Mouse (Mus musculus) ES-E14 (cell line): ENCODE measurements around the gene Pitpnm1. TPM values are rescaled to one million over a fixed set of nuclear protein-coding genes. Genes with fewer than 3 reads are reported as not detected.
"Not testable (repeated sequence)": the region's sequence is repeated elsewhere in the genome, so short reads cannot be mapped to it uniquely, and the experiment has no call there.

ENCODE experiments used
- DNase-seq: peaks from one replicate; pipeline ENCODE4 v3.0.0-alpha.2; 2013; ENCODE audit warnings: low read depth, low spot score
- H3K27ac ChIP-seq: 2 replicates; pipeline ENCODE4 v1.5.1; 2012; ENCODE audit warnings: low read depth, mild to moderate bottlenecking, low read length, moderate library complexity, mixed read lengths; ENCODE audit not compliant: poor library complexity, insufficient read depth, severe bottlenecking
- H3K36me3 ChIP-seq: 2 replicates; pipeline ENCODE4 v1.6.1; 2012; ENCODE audit warnings: mild to moderate bottlenecking, low read length, moderate library complexity, mixed read lengths; ENCODE audit not compliant: control insufficient read depth, poor library complexity, insufficient read depth, severe bottlenecking
- H3K4me1 ChIP-seq, 2 experiments: fragments of 150-350 bp in 1 of 2; sonication (generic) in 1 of 2; 2 replicates each; pipeline ENCODE4 v1.6.1; 2012; ENCODE audit warnings: low read length in 2 of 2, mild to moderate bottlenecking in 1 of 2, mixed read lengths in 1 of 2; ENCODE audit not compliant: control insufficient read depth in 2 of 2, insufficient read depth in 2 of 2, poor library complexity in 1 of 2
- H3K4me3 ChIP-seq, 2 experiments: fragments of 150-350 bp in 1 of 2; sonication (generic) in 1 of 2; 2 replicates each; pipeline ENCODE4 v1.5.1; 2012; ENCODE audit warnings: low read length in 2 of 2, low read depth in 1 of 2, mild to moderate bottlenecking in 1 of 2, mixed read lengths in 1 of 2; ENCODE audit not compliant: insufficient read depth in 1 of 2, poor library complexity in 1 of 2, severe bottlenecking in 1 of 2
- H3K9ac ChIP-seq: 2 replicates; pipeline ENCODE4 v1.6.1; 2012; ENCODE audit warnings: low read depth, mild to moderate bottlenecking, low read length, mixed read lengths; ENCODE audit not compliant: poor library complexity, insufficient read depth, severe bottlenecking
- H3K9me3 ChIP-seq: fragments of 150-350 bp; sonication (generic); 2 replicates; pipeline ENCODE4 v1.6.1; 2012; ENCODE audit warnings: low read depth, mild to moderate bottlenecking, low read length; ENCODE audit not compliant: control insufficient read depth, insufficient read depth
- CHD2 ChIP-seq: IDR thresholded peaks from 2 replicates; pipeline ENCODE4 v1.6.1; 2014; ENCODE audit warnings: mild to moderate bottlenecking, low read depth, low read length, inconsistent platforms
- HCFC1 ChIP-seq: IDR thresholded peaks from 2 replicates; pipeline ENCODE4 v1.6.1; 2012; ENCODE audit warnings: low read length, inconsistent platforms, borderline replicate concordance; ENCODE audit not compliant: insufficient read depth
- MAFK ChIP-seq: IDR thresholded peaks from 2 replicates; pipeline ENCODE4 v1.6.1; 2014; ENCODE audit warnings: mild to moderate bottlenecking, low read depth, low read length, inconsistent platforms; ENCODE audit not compliant: insufficient read depth
- ZC3H11A ChIP-seq: IDR thresholded peaks from 2 replicates; pipeline ENCODE4 v1.6.1; 2012; ENCODE audit warnings: low read depth, mild to moderate bottlenecking, inconsistent platforms, low read length, borderline replicate concordance
- ZNF384 ChIP-seq: IDR thresholded peaks from 2 replicates; pipeline ENCODE4 v1.6.1; 2012; ENCODE audit warnings: low read depth, low read length, inconsistent platforms
- in situ Hi-C, 2 experiments: fragments of 600-800 bp; cut with MboI; formaldehyde crosslinking; loops; one replicate each; pipeline ENCODE4 v1.15.1; 2025; ENCODE audit warnings: low sequenced_read_pairs in 2 of 2, inconsistent platforms in 1 of 2; ENCODE audit not compliant: unreplicated experiment in 2 of 2
- total RNA-seq: library from RNA; depleted of rRNA; stranded (reverse); fragments of 300-350 nt; gene quantifications from 2 replicates; pipeline ENCODE4 v1.2.3, GENCODE M21; 2012

The Pitpnm1 gene
- total RNA-seq, 1 experiment: 10.5 TPM

GRCm38 (mm10) chr19:4122411-4123370 is 22.9 kb downstream of the Pitpnm1 start:
- Histone ChIP-seq H3K27ac (no peak overlapping the region), H3K4me1 (peaks cover 0 to 7% of the 10 kb centered on the region in 2 experiments; a peak in 1 of 4 replicates), H3K9me3 (no peaks in the 10 kb centered on the region), H3K4me3 (no peak overlapping the region), H3K36me3 (peaks cover 2% of the 10 kb centered on the region; the same call in 1 of the 2 replicates), H3K9ac (no peak overlapping the region)
- DNase-seq: no peak
- in situ Hi-C loops: no loop called here
- TF ChIP-seq MAFK (peak; percentile 79), HCFC1 (no peak), CHD2 (no peak)

GRCm38 (mm10) chr19:4124432-4124831 is 24.6 kb downstream of the Pitpnm1 start:
- no peak overlapping the region for H3K4me3 ChIP-seq
- H3K9me3 ChIP-seq: no peaks in the 10 kb centered on the region
- DNase-seq: no peak
- no peak overlapping the region for H3K9ac ChIP-seq
- H3K4me1 ChIP-seq: peaks cover 0 to 7% of the 10 kb centered on the region in 2 experiments; a peak in 1 of 4 replicates
- TF ChIP-seq ZC3H11A: no peak
- TF ChIP-seq HCFC1: no peak
- no peak for TF ChIP-seq ZNF384
- no peak for TF ChIP-seq CHD2
- no peak for TF ChIP-seq MAFK
- peaks cover 9% of the 10 kb centered on the region; the same call in 1 of the 2 replicates for H3K36me3 ChIP-seq
- in situ Hi-C loops: no loop called here
- H3K27ac ChIP-seq: no peak overlapping the region

- peak overlapping the region; percentile 63 for H3K9ac ChIP-seq
- H3K4me1 ChIP-seq, H3K36me3 ChIP-seq, in situ Hi-C loops, H3K9me3 ChIP-seq, DNase-seq, H3K27ac ChIP-seq: not testable (repeated sequence)
- peak overlapping the region in 1 of 2 experiments; percentile 34; a peak in 1 of 4 replicates for H3K4me3 ChIP-seq
These were observed 25.5 kb downstream of the Pitpnm1 start for GRCm38 (mm10) chr19:4125268-4125667.

GRCm38 (mm10) chr19:4125741-4126696 is 26.2 kb downstream of the Pitpnm1 start, which contains the start of gene Aip:
Gene Aip (minus strand): TSS chr19:4125858.
- DNase-seq: peak; percentile 93
- peak within 1 kb of the TSS; percentile 94 for H3K9ac ChIP-seq
- peaks cover 9% of the 10 kb centered on the region; the same call in 1 of the 2 replicates for H3K36me3 ChIP-seq
- peak within 1 kb of the TSS; percentile 79 to 90 for H3K4me3 ChIP-seq
- in situ Hi-C loops: no loop called here
- TF ChIP-seq MAFK (no peak), ZNF384 (no peak), ZC3H11A (no peak), HCFC1 (peak; percentile 82), CHD2 (peak; percentile 98)
- no peaks in the 10 kb centered on the region for H3K9me3 ChIP-seq
- peaks cover 0 to 3% of the 10 kb centered on the region in 2 experiments; a peak in 2 of 4 replicates for H3K4me1 ChIP-seq
- H3K27ac ChIP-seq: no peak within 1 kb of the TSS
